ENCODE assay signal across 10 mouse cellular contexts in the genomic region with DNA sequence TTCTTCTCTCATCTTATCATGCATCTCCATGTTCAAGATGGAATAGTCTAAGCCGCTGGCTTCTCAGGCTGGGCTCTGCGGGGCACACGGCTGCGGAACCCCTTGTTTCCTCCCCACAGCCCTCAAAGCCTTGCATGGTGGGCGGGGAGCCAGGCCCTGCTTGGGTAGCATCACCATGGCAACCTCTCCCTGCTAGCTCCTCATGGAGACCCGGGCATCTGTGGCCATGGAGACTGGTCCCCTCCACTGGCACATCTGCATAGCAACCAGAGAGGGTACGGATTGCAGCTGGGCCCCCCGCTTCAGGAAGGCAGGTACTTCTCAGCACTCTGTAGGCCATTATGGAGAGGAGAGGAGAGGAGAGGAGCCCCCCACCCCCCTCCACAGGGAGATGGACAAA. TPM values are rescaled to one million over a fixed set of nuclear protein-coding genes. Genes with fewer than 3 reads are reported as not detected.
DNase-seq lines count a peak whose midpoint lies in the region; ATAC-seq and TF ChIP-seq lines count a peak whose summit lies in the region.
"Had no signal": no experiment of that assay in that cellular context is flagged by ENCODE, and none has a peak within 500 bp of the region (broad histone marks: within the 10 kb centered on the region; RNA-seq: fewer than 3 reads in every experiment).

No protein-coding gene starts in this region.

- H3K36me3 ChIP-seq in forebrain, postnatal 0 days (ENCODE audit: insufficient read depth), result no peaks in the 10 kb centered on the region
- H3K36me3 ChIP-seq in midbrain, embryonic 11.5 days (ENCODE audit: control insufficient read depth, insufficient read depth, low read length), result no peaks in the 10 kb centered on the region
- H3K36me3 ChIP-seq: liver, embryonic 15.5 days had no signal

- ATAC-seq in forebrain, postnatal 0 days, result peak; percentile 88
- ATAC-seq in midbrain, embryonic 11.5 days (ENCODE audit: low FRiP score), result peak; percentile 77
- ATAC-seq: inflammation-experienced regulatory T-cells, adult 6 months had no signal

- WGBS in forebrain, postnatal 0 days, result 4% methylated on average over 8 of the region's 8 CpGs
- 9% methylated on average over 8 of the region's 8 CpGs for WGBS in midbrain, embryonic 11.5 days

- H3K9ac ChIP-seq in forebrain, postnatal 0 days, result peak overlapping the region; percentile 29; the same call in 1 of the 2 replicates
- H3K9ac ChIP-seq in midbrain, embryonic 11.5 days (ENCODE audit: low read length), result peak overlapping the region; percentile 52
- H3K9ac ChIP-seq: liver, embryonic 15.5 days had no signal

- peak; percentile 67 to 78 for DNase-seq in cerebellum, postnatal 14 days
- DNase-seq in cerebellum, adult 9-10 months, result no peak
- DNase-seq in R1 (ENCODE audit: low read depth, low spot score) (peak; percentile 52), liver (no peak)
- peak; percentile 92 for DNase-seq in forebrain, postnatal 0 days
- DNase-seq in midbrain, embryonic 11.5 days (ENCODE audit: low spot score, missing footprints), result peak; percentile 97
- no peak for DNase-seq in spleen, adult 18-20 months
- DNase-seq in testis, postnatal 10 days (ENCODE audit: low spot score), result no peak

- H3K4me3 ChIP-seq in forebrain, postnatal 0 days (ENCODE audit: low read depth, low read length), result no peak overlapping the region
- H3K4me3 ChIP-seq in midbrain, embryonic 11.5 days (ENCODE audit: low read depth, low read length), result no peak overlapping the region
- H3K4me3 ChIP-seq: liver, embryonic 15.5 days had no signal

- no peak for TF ChIP-seq CTCF in forebrain, postnatal 0 days (IDR thresholded peaks at IDR 0.05; ENCODE audit: low read depth)

- peaks cover 47% of the 10 kb centered on the region for H3K4me1 ChIP-seq in forebrain, postnatal 0 days (ENCODE audit: insufficient read depth)
- peaks cover 65% of the 10 kb centered on the region for H3K4me1 ChIP-seq in midbrain, embryonic 11.5 days (ENCODE audit: control insufficient read depth, insufficient read depth, low read length)
- H3K4me1 ChIP-seq: liver, embryonic 15.5 days had no signal

- no peaks in the 10 kb centered on the region for H3K27me3 ChIP-seq in forebrain, postnatal 0 days (ENCODE audit: insufficient read depth, low read length)
- H3K27me3 ChIP-seq in midbrain, embryonic 11.5 days (ENCODE audit: control insufficient read depth, insufficient read depth, low read length), result no peaks in the 10 kb centered on the region

- H3K27ac ChIP-seq in forebrain, postnatal 0 days (ENCODE audit: low read depth, low read length), result peak overlapping the region; percentile 70
- peak overlapping the region; percentile 75 for H3K27ac ChIP-seq in midbrain, embryonic 11.5 days (ENCODE audit: low read depth, low read length)
- H3K27ac ChIP-seq: liver, embryonic 15.5 days had no signal

- peak overlapping the region; percentile 36 for H3K4me2 ChIP-seq in forebrain, postnatal 0 days (ENCODE audit: low read depth)
- peak overlapping the region; percentile 38 for H3K4me2 ChIP-seq in midbrain, embryonic 11.5 days
- H3K4me2 ChIP-seq: liver, embryonic 15.5 days had no signal

- no peaks in the 10 kb centered on the region for H3K9me3 ChIP-seq in forebrain, postnatal 0 days (ENCODE audit: low read length)
- H3K9me3 ChIP-seq in midbrain, embryonic 11.5 days (ENCODE audit: control insufficient read depth, low read length), result no peaks in the 10 kb centered on the region
- H3K9me3 ChIP-seq: liver, embryonic 15.5 days had no signal

RNA-seq across cellular contexts. Expression of a gene that starts 40.5 kb away (rescaled TPM):
- 45.0 and 69.2 TPM in 2 replicates for total RNA-seq in forebrain, postnatal 0 days (2014; rRNA removed)
- 35.0 and 41.4 TPM in 2 replicates for polyA plus RNA-seq in forebrain, postnatal 0 days (2015; fragmentation: Nextera tagmentation; extraction: Ambion mirVana)
- 36.9 and 39.6 TPM in 2 replicates for polyA plus RNA-seq in midbrain, embryonic 11.5 days (2014; fragmentation: Nextera tagmentation; extraction: Ambion mirVana)

RNA-seq across cellular contexts. Expression of a gene that starts 44.0 kb away (rescaled TPM):
- total RNA-seq in forebrain, postnatal 0 days (2014; rRNA removed), result 14.8 and 19.3 TPM in 2 replicates
- 14.1 and 14.9 TPM in 2 replicates for polyA plus RNA-seq in forebrain, postnatal 0 days (2015; fragmentation: Nextera tagmentation; extraction: Ambion mirVana)
- 210 and 212 TPM in 2 replicates for polyA plus RNA-seq in midbrain, embryonic 11.5 days (2014; fragmentation: Nextera tagmentation; extraction: Ambion mirVana)

Comparison
In these comparisons a context has a peak if more than half of its experiments do, and no peak if none do; other contexts are left out.
1. DNase-seq: peak in cerebellum, postnatal 14 days (2 of 2), R1 (single experiment), forebrain, postnatal 0 days (single experiment) and midbrain, embryonic 11.5 days (single experiment); none in cerebellum, adult 9-10 months (single experiment), spleen, adult 18-20 months (0 of 2), liver (single experiment) and testis, postnatal 10 days (single experiment).
2. RNA of a gene that starts 44.0 kb away (polyA plus RNA-seq): 210 to 212 TPM in midbrain, embryonic 11.5 days; 14.1 to 14.9 TPM in forebrain, postnatal 0 days; every median in the first group is over 10 times any median in the second.